ENCODE assay signal across 32 mouse cellular contexts in the genomic region with DNA sequence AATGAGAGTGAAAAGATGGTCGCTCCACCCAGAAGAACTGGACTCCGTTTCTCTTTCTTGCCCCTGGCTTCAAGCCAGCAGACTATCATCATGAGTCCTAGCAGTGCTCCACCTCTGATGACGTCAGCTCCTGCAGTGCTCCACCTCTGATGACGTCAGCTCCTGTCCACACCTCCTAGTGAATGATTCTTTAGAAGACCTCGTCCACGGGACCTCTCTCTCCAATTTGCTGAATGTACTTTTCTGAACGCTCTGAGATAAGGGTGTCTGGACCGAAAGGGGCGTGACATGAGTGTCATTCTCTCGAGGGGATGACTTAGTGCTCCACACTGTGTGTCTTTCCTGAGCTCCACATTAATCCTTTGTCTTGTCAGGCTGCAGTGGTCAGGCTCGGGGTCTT. TPM values are rescaled to one million over a fixed set of nuclear protein-coding genes. Genes with fewer than 3 reads are reported as not detected.
DNase-seq lines count a peak whose midpoint lies in the region; ATAC-seq lines count a peak whose summit lies in the region.
"Had no signal": no experiment of that assay in that cellular context is flagged by ENCODE, and none has a peak within 500 bp of the region (broad histone marks: within the 10 kb centered on the region; RNA-seq: fewer than 3 reads in every experiment).

No protein-coding gene starts in this region.

- WGBS in heart, embryonic 15.5 days, result 17% methylated on average over 11 of the region's 11 CpGs

- peaks cover 24% of the 10 kb centered on the region for H3K4me1 ChIP-seq in heart, embryonic 15.5 days (replicated peaks)
- H3K4me1 ChIP-seq: embryonic facial prominence, embryonic 12.5 days; hindbrain, embryonic 10.5 days; kidney, embryonic 15.5 days; limb, embryonic 15.5 days; midbrain, embryonic 15.5 days; neural tube, embryonic 12.5 days; stomach, embryonic 15.5 days had no signal

- H3K4me2 ChIP-seq in heart, embryonic 15.5 days, result 0 out of 2 replicates have a peak overlapping the region, but pooled peaks have one; percentile 11
- H3K4me2 ChIP-seq: embryonic facial prominence, embryonic 12.5 days; kidney, embryonic 15.5 days; limb, embryonic 15.5 days; lung, embryonic 15.5 days; midbrain, embryonic 15.5 days; neural tube, embryonic 12.5 days; stomach, embryonic 15.5 days had no signal

- peak; percentile 64 for DNase-seq in heart, adult 11 months
- DNase-seq in heart, postnatal 25 days (ENCODE audit: low spot score), result no peak
- no peak for DNase-seq in heart, postnatal 10 days
- peak; percentile 22 for DNase-seq in heart, postnatal 4 days
- no peak for DNase-seq in retina, embryonic 14.5 days (ENCODE audit: low spot score)
- no peak for DNase-seq in left cerebral cortex, postnatal 36 days (ENCODE audit: low spot score in 2 of 2)
- DNase-seq: adrenal gland, adult 2 months; cerebellum, adult 11-12 months; cerebellum, postnatal 10 days; gastrocnemius, postnatal 25 days; kidney, adult 11 months; kidney, postnatal 36 days; lung, postnatal 4 days; retina, postnatal 1 day; right cerebral cortex, postnatal 25 days; thymus, adult 18-20 months had no signal

- H3K27me3 ChIP-seq in heart, embryonic 15.5 days, result no peaks in the 10 kb centered on the region
- H3K27me3 ChIP-seq: embryonic facial prominence, embryonic 12.5 days; kidney, embryonic 15.5 days; limb, embryonic 15.5 days; lung, embryonic 15.5 days; midbrain, embryonic 15.5 days; neural tube, embryonic 12.5 days; stomach, embryonic 15.5 days had no signal

- 0 out of 2 replicates have a peak overlapping the region, but pooled peaks have one; percentile 11 for H3K27ac ChIP-seq in heart, embryonic 15.5 days
- H3K27ac ChIP-seq: embryonic facial prominence, embryonic 12.5 days; hindbrain, embryonic 10.5 days; kidney, embryonic 15.5 days; limb, embryonic 15.5 days; liver, embryonic 14.5 days; lung, embryonic 15.5 days; midbrain, embryonic 15.5 days; neural tube, embryonic 12.5 days; stomach, embryonic 15.5 days had no signal

- H3K36me3 ChIP-seq in heart, embryonic 15.5 days, result no peaks in the 10 kb centered on the region
- H3K36me3 ChIP-seq: embryonic facial prominence, embryonic 12.5 days; hindbrain, embryonic 10.5 days; kidney, embryonic 15.5 days; limb, embryonic 15.5 days; lung, embryonic 15.5 days; midbrain, embryonic 15.5 days; neural tube, embryonic 12.5 days; stomach, embryonic 15.5 days had no signal

- intact Hi-C loops in heart, postnatal 25 days (cut with DNase I), result no loop called here
- intact Hi-C loops in heart, postnatal 10 days (cut with DNase I), result no loop called here
- intact Hi-C loops in left cerebral cortex, postnatal 36 days (cut with DNase I), result no loop called here

- no peak overlapping the region for H3K9ac ChIP-seq in heart, embryonic 15.5 days
- H3K9ac ChIP-seq: embryonic facial prominence, embryonic 12.5 days; kidney, embryonic 15.5 days; limb, embryonic 15.5 days; liver, embryonic 14.5 days; lung, embryonic 15.5 days; midbrain, embryonic 15.5 days; neural tube, embryonic 12.5 days; stomach, embryonic 15.5 days had no signal

- H3K9me3 ChIP-seq in heart, embryonic 15.5 days (replicated peaks), result no peaks in the 10 kb centered on the region
- H3K9me3 ChIP-seq: embryonic facial prominence, embryonic 12.5 days; hindbrain, embryonic 10.5 days; kidney, embryonic 15.5 days; limb, embryonic 15.5 days; lung, embryonic 15.5 days; midbrain, embryonic 15.5 days; neural tube, embryonic 12.5 days; stomach, embryonic 15.5 days had no signal

- no peak overlapping the region for H3K4me3 ChIP-seq in heart, embryonic 15.5 days
- H3K4me3 ChIP-seq: embryonic facial prominence, embryonic 12.5 days; hindbrain, embryonic 10.5 days; kidney, embryonic 15.5 days; limb, embryonic 15.5 days; lung, embryonic 15.5 days; midbrain, embryonic 15.5 days; neural tube, embryonic 12.5 days; stomach, embryonic 15.5 days had no signal

- no peak for ATAC-seq in heart, embryonic 15.5 days (replicated peaks; ENCODE audit: insufficient number of reproducible peaks, insufficient read depth, low FRiP score, low read depth)
- no peak for ATAC-seq in granulocyte monocyte progenitor cell, adult 5-6 weeks (replicated peaks; ENCODE audit: poor library complexity, severe bottlenecking)
- ATAC-seq: CD4-positive, CD25-positive, alpha-beta regulatory T cell, adult 4 months; hindbrain, embryonic 16.5 days; midbrain, embryonic 15.5 days had no signal

RNA-seq across cellular contexts. Expression of a gene that starts 15.5 kb away (rescaled TPM):
- under 1 TPM; 0.36 to 0.65 TPM for total RNA-seq in heart, postnatal 25 days (2021)
- polyA plus RNA-seq in heart, embryonic 15.5 days (2015; fragmentation: Nextera tagmentation; extraction: Ambion mirVana), result 35.1 and 40.7 TPM in 2 replicates
- total RNA-seq in heart, postnatal 10 days (2021), result 1 to 10 TPM; 3.0 TPM
- total RNA-seq in heart, postnatal 4 days (2021), result 10 to 100 TPM; 10.0 to 12.0 TPM
- total RNA-seq in granulocyte monocyte progenitor cell, adult 5-6 weeks (2014; fragmentation: Nextera tagmentation), result not detected in 2 replicates
- total RNA-seq in granulocyte monocyte progenitor cell, adult 5-6 weeks (2017), result not detected in 2 replicates
- under 1 TPM; 0.32 to 0.68 TPM for total RNA-seq in left cerebral cortex, postnatal 36 days (2021)
- polyA plus RNA-seq: CD4-positive, CD25-positive, alpha-beta regulatory T cell, adult 4 months had no signal

RNA-seq across cellular contexts. Expression of a gene that starts 55.7 kb away (rescaled TPM):
- total RNA-seq in heart, postnatal 25 days (2021), result under 1 TPM in 1 of 2 experiments, not detected in 1; 0.42 TPM
- 0.35 and 1.7 TPM in 2 replicates for polyA plus RNA-seq in heart, embryonic 15.5 days (2015; fragmentation: Nextera tagmentation; extraction: Ambion mirVana)
- under 1 TPM; 0.29 to 0.72 TPM for total RNA-seq in heart, postnatal 10 days (2021)
- total RNA-seq in heart, postnatal 4 days (2021), result under 1 TPM; 0.36 to 0.74 TPM
- total RNA-seq in granulocyte monocyte progenitor cell, adult 5-6 weeks (2014; fragmentation: Nextera tagmentation), result 0.75 TPM in 1 of 2 replicates, not detected in the other
- 0.52 and 4.1 TPM in 2 replicates for total RNA-seq in granulocyte monocyte progenitor cell, adult 5-6 weeks (2017)
- not detected for total RNA-seq in left cerebral cortex, postnatal 36 days (2021)
- total RNA-seq: adrenal gland, adult 2 months; left cerebral cortex, adult 18-20 months; left cerebral cortex, postnatal 25 days had no signal
- polyA plus RNA-seq: adrenal gland, adult 2 months; cortical plate, adult 2 months had no signal

Comparison
In these comparisons a context has a peak if more than half of its experiments do, and no peak if none do; other contexts are left out.
1. DNase-seq: peak in heart, adult 11 months (single experiment) and heart, postnatal 4 days (single experiment); none in heart, postnatal 25 days (single experiment), heart, postnatal 10 days (0 of 2), retina, embryonic 14.5 days (single experiment) and left cerebral cortex, postnatal 36 days (0 of 2).